Mouse (Mus musculus): ENCODE measurements around the gene Gm49366.
"Not testable (repeated sequence)": the region's sequence is repeated elsewhere in the genome, so short reads cannot be mapped to it uniquely, and the experiment has no call there.

Gene Gm49366

GRCm38 (mm10) chr12:84052609-84053008 is 13.9 kb downstream of the Gm49366 start:
- H3K36me3 ChIP-seq (ENCODE audit: control insufficient read depth, insufficient read depth, low read length, poor library complexity, severe bottlenecking), result no peaks in the 10 kb centered on the region
- no peak for DNase-seq (ENCODE audit: low read depth, low spot score)
- no peaks in the 10 kb centered on the region; the same call in 1 of the 2 replicates for H3K27me3 ChIP-seq (ENCODE audit: control insufficient read depth, insufficient read depth, low read length, poor library complexity, severe bottlenecking)

GRCm38 (mm10) chr12:84053173-84053572 is 14.4 kb downstream of the Gm49366 start:
- DNase-seq (ENCODE audit: low read depth, low spot score), result no peak
- Histone ChIP-seq H3K36me3 (ENCODE audit: control insufficient read depth, insufficient read depth, low read length, poor library complexity, severe bottlenecking) (no peaks in the 10 kb centered on the region), H3K27me3 (ENCODE audit: control insufficient read depth, insufficient read depth, low read length, poor library complexity, severe bottlenecking) (no peaks in the 10 kb centered on the region; the same call in 1 of the 2 replicates)

GRCm38 (mm10) chr12:84053679-84054391 is 15.1 kb downstream of the Gm49366 start:
- no peaks in the 10 kb centered on the region; the same call in 1 of the 2 replicates for H3K27me3 ChIP-seq (ENCODE audit: control insufficient read depth, insufficient read depth, low read length, poor library complexity, severe bottlenecking)
- DNase-seq (ENCODE audit: low read depth, low spot score), result no peak
- no peaks in the 10 kb centered on the region for H3K36me3 ChIP-seq (ENCODE audit: control insufficient read depth, insufficient read depth, low read length, poor library complexity, severe bottlenecking)

- DNase-seq (ENCODE audit: low read depth, low spot score), result peak; percentile 70
- H3K27me3 ChIP-seq (ENCODE audit: control insufficient read depth, insufficient read depth, low read length, poor library complexity, severe bottlenecking), result no peaks in the 10 kb centered on the region
- no peaks in the 10 kb centered on the region for H3K36me3 ChIP-seq (ENCODE audit: control insufficient read depth, insufficient read depth, low read length, poor library complexity, severe bottlenecking)
Observed at GRCm38 (mm10) chr12:84060946-84061345, 22.2 kb downstream of the Gm49366 start.

GRCm38 (mm10) chr12:84062336-84062735 is 23.6 kb downstream of the Gm49366 start:
- no peak for DNase-seq (ENCODE audit: low read depth, low spot score)
- no peaks in the 10 kb centered on the region for H3K27me3 ChIP-seq (ENCODE audit: control insufficient read depth, insufficient read depth, low read length, poor library complexity, severe bottlenecking)
- H3K36me3 ChIP-seq (ENCODE audit: control insufficient read depth, insufficient read depth, low read length, poor library complexity, severe bottlenecking), result no peaks in the 10 kb centered on the region

GRCm38 (mm10) chr12:84063228-84063627 is 24.5 kb downstream of the Gm49366 start:
- Histone ChIP-seq H3K36me3 (ENCODE audit: control insufficient read depth, insufficient read depth, low read length, poor library complexity, severe bottlenecking) (no peaks in the 10 kb centered on the region), H3K27me3 (ENCODE audit: control insufficient read depth, insufficient read depth, low read length, poor library complexity, severe bottlenecking) (no peaks in the 10 kb centered on the region)
- DNase-seq (ENCODE audit: low read depth, low spot score), result peak; percentile 25

GRCm38 (mm10) chr12:84063833-84064232 is 25.1 kb downstream of the Gm49366 start:
- Histone ChIP-seq H3K27me3 (ENCODE audit: control insufficient read depth, insufficient read depth, low read length, poor library complexity, severe bottlenecking) (no peaks in the 10 kb centered on the region), H3K36me3 (ENCODE audit: control insufficient read depth, insufficient read depth, low read length, poor library complexity, severe bottlenecking) (no peaks in the 10 kb centered on the region)
- no peak for DNase-seq (ENCODE audit: low read depth, low spot score)

- Histone ChIP-seq H3K27me3 (ENCODE audit: control insufficient read depth, insufficient read depth, low read length, poor library complexity, severe bottlenecking) (no peaks in the 10 kb centered on the region), H3K36me3 (ENCODE audit: control insufficient read depth, insufficient read depth, low read length, poor library complexity, severe bottlenecking) (no peaks in the 10 kb centered on the region)
- no peak for DNase-seq (ENCODE audit: low read depth, low spot score)
Observed at GRCm38 (mm10) chr12:84064621-84065020, 25.9 kb downstream of the Gm49366 start.

GRCm38 (mm10) chr12:84067752-84068151 is 29.0 kb downstream of the Gm49366 start:
- no peak for DNase-seq (ENCODE audit: low read depth, low spot score)
- H3K36me3 ChIP-seq (ENCODE audit: control insufficient read depth, insufficient read depth, low read length, poor library complexity, severe bottlenecking), result no peaks in the 10 kb centered on the region
- no peaks in the 10 kb centered on the region for H3K27me3 ChIP-seq (ENCODE audit: control insufficient read depth, insufficient read depth, low read length, poor library complexity, severe bottlenecking)

- no peak for DNase-seq (ENCODE audit: low read depth, low spot score)
- Histone ChIP-seq H3K36me3 (ENCODE audit: control insufficient read depth, insufficient read depth, low read length, poor library complexity, severe bottlenecking) (no peaks in the 10 kb centered on the region), H3K27me3 (ENCODE audit: control insufficient read depth, insufficient read depth, low read length, poor library complexity, severe bottlenecking) (no peaks in the 10 kb centered on the region)
Observed at GRCm38 (mm10) chr12:84068296-84068695, 29.6 kb downstream of the Gm49366 start.

- no peaks in the 10 kb centered on the region for H3K36me3 ChIP-seq (ENCODE audit: control insufficient read depth, insufficient read depth, low read length, poor library complexity, severe bottlenecking)
- DNase-seq (ENCODE audit: low read depth, low spot score), result no peak
- H3K27me3 ChIP-seq (ENCODE audit: control insufficient read depth, insufficient read depth, low read length, poor library complexity, severe bottlenecking), result no peaks in the 10 kb centered on the region
Observed at GRCm38 (mm10) chr12:84068986-84069385, 30.3 kb downstream of the Gm49366 start, which contains the start of gene Acot5. Gene Acot5, plus strand, starts transcription at chr12:84069325.

- not testable (repeated sequence) for H3K27me3 ChIP-seq (ENCODE audit: control insufficient read depth, insufficient read depth, low read length, poor library complexity, severe bottlenecking); DNase-seq (ENCODE audit: low read depth, low spot score); H3K36me3 ChIP-seq (ENCODE audit: control insufficient read depth, insufficient read depth, low read length, poor library complexity, severe bottlenecking)
Observed at GRCm38 (mm10) chr12:84069582-84069981, 30.8 kb downstream of the Gm49366 start.

- no peak for DNase-seq (ENCODE audit: low read depth, low spot score)
- Histone ChIP-seq H3K27me3 (ENCODE audit: control insufficient read depth, insufficient read depth, low read length, poor library complexity, severe bottlenecking) (no peaks in the 10 kb centered on the region), H3K36me3 (ENCODE audit: control insufficient read depth, insufficient read depth, low read length, poor library complexity, severe bottlenecking) (no peaks in the 10 kb centered on the region)
Observed at GRCm38 (mm10) chr12:84071696-84072095, 33.0 kb downstream of the Gm49366 start.

GRCm38 (mm10) chr12:84077371-84077990 is 38.7 kb downstream of the Gm49366 start:
- Histone ChIP-seq H3K36me3 (ENCODE audit: control insufficient read depth, insufficient read depth, low read length, poor library complexity, severe bottlenecking) (no peaks in the 10 kb centered on the region), H3K27me3 (ENCODE audit: control insufficient read depth, insufficient read depth, low read length, poor library complexity, severe bottlenecking) (no peaks in the 10 kb centered on the region)
- no peak for DNase-seq (ENCODE audit: low read depth, low spot score)

- Histone ChIP-seq H3K27me3 (ENCODE audit: control insufficient read depth, insufficient read depth, low read length, poor library complexity, severe bottlenecking) (no peaks in the 10 kb centered on the region; the same call in 1 of the 2 replicates), H3K36me3 (ENCODE audit: control insufficient read depth, insufficient read depth, low read length, poor library complexity, severe bottlenecking) (no peaks in the 10 kb centered on the region)
- no peak for DNase-seq (ENCODE audit: low read depth, low spot score)
Observed at GRCm38 (mm10) chr12:84083842-84084241, 45.1 kb downstream of the Gm49366 start.
